Mouse (Mus musculus): ENCODE data around the gene Apbb1ip.

GRCm38 (mm10) chr2:22866894-22867424, 93.1 kb downstream of the Apbb1ip start:
- no peak for TF ChIP-seq POU5F1 (IDR thresholded peaks at IDR 0.05; ENCODE audit: borderline replicate concordance, low read length)
- no peak for TF ChIP-seq CTCF (conservative IDR thresholded peaks at IDR 0.05; ENCODE audit: low read length)
